Mouse (Mus musculus) cerebellum, adult 11-12 months (tissue): ENCODE data around the gene Cstf2.
A peak's percentile ranks its signal among the peaks of the same experiment; 100 is the strongest.

ENCODE experiments used
- DNase-seq: peaks from one replicate; pipeline ENCODE4 v3.0.0; 2022

The Cstf2 gene

GRCm38 (mm10) chrX:134058987-134059712 is at the start of gene Cstf2:
Cstf2 (plus strand) TSS chrX:134059187.
- DNase-seq = peak; percentile 97

GRCm38 (mm10) chrX:134019005-134019404 is 40.0 kb upstream of the Cstf2 start:
- DNase-seq = peak; percentile 14

GRCm38 (mm10) chrX:134020664-134021063 is 38.3 kb upstream of the Cstf2 start:
- DNase-seq = no peak

GRCm38 (mm10) chrX:134048994-134049393 is 10.0 kb upstream of the Cstf2 start:
- DNase-seq = no peak

GRCm38 (mm10) chrX:134056897-134057296 is 2.1 kb upstream of the Cstf2 start:
- no peak for DNase-seq

GRCm38 (mm10) chrX:134058040-134058875 is 729 bp upstream of the Cstf2 start:
- peak; percentile 18 for DNase-seq

- no peak for DNase-seq
These were observed 777 bp downstream of the Cstf2 start for GRCm38 (mm10) chrX:134059764-134060163.

GRCm38 (mm10) chrX:134085453-134085852 is 26.5 kb downstream of the Cstf2 start:
- no peak for DNase-seq

- DNase-seq = no peak
These were observed 43.7 kb downstream of the Cstf2 start for GRCm38 (mm10) chrX:134102641-134103040.

- no peak for DNase-seq
These were observed 52.8 kb downstream of the Cstf2 start for GRCm38 (mm10) chrX:134111767-134112166.

- no peak for DNase-seq
These were observed 57.4 kb downstream of the Cstf2 start for GRCm38 (mm10) chrX:134116417-134116816.

- DNase-seq = no peak
These were observed 69.6 kb downstream of the Cstf2 start for GRCm38 (mm10) chrX:134128549-134128948.

GRCm38 (mm10) chrX:134132295-134132694 is 73.3 kb downstream of the Cstf2 start:
- no peak for DNase-seq

GRCm38 (mm10) chrX:134133821-134134220 is 74.8 kb downstream of the Cstf2 start:
- no peak for DNase-seq
